Mouse (Mus musculus) midbrain, embryonic 16.5 days (tissue): ENCODE measurements at regions not wholly inside any gene's neighbourhood (a gene's known extent, or its start where the extent isn't known, plus 50 kb on each side); places are given as distances from the start of the nearest gene placed in this dataset.

Experiments
- ATAC-seq: fragments of 200-750 bp; cut with Nextera tagmentation; 2 replicates; pipeline ENCODE4 v1.8.0; 2017; ENCODE audit warnings: moderate TSS enrichment
- H3K27ac ChIP-seq: fragments of 300-500 bp; sonication (generic); 2 replicates; pipeline ENCODE4 v1.5.1; 2014; ENCODE audit warnings: mild to moderate bottlenecking, low read length, mixed read lengths
- H3K27me3 ChIP-seq: fragments of 300-500 bp; sonication (generic); 2 replicates; pipeline ENCODE4 v1.6.1; 2014; ENCODE audit warnings: low read depth, low read length, mixed read lengths; ENCODE audit not compliant: control insufficient read depth, insufficient read depth
- H3K36me3 ChIP-seq: fragments of 300-500 bp; sonication (generic); 2 replicates; pipeline ENCODE4 v1.6.1; 2014; ENCODE audit warnings: mild to moderate bottlenecking, low read length, moderate library complexity, mixed read lengths; ENCODE audit not compliant: control insufficient read depth, insufficient read depth
- H3K4me1 ChIP-seq: fragments of 300-500 bp; sonication (generic); 2 replicates; pipeline ENCODE4 v1.6.1; 2014; ENCODE audit warnings: mild to moderate bottlenecking, low read length, mixed read lengths; ENCODE audit not compliant: control insufficient read depth, insufficient read depth
- H3K4me2 ChIP-seq: fragments of 300-500 bp; sonication (generic); 2 replicates; pipeline ENCODE4 v1.6.1; 2014; ENCODE audit warnings: mild to moderate bottlenecking, low read length, mixed read lengths
- H3K4me3 ChIP-seq: fragments of 300-500 bp; sonication (generic); 2 replicates; pipeline ENCODE4 v1.5.1; 2014; ENCODE audit warnings: low read depth, mild to moderate bottlenecking, low read length, moderate library complexity, mixed read lengths
- H3K9ac ChIP-seq: fragments of 300-500 bp; sonication (generic); 2 replicates; pipeline ENCODE4 v1.6.1; 2014; ENCODE audit warnings: low read depth, low read length, mixed read lengths
- H3K9me3 ChIP-seq: fragments of 300-500 bp; sonication (generic); replicated peaks from 2 replicates; pipeline ENCODE4 v1.6.1; 2014; ENCODE audit warnings: mild to moderate bottlenecking, low read length, mixed read lengths; ENCODE audit not compliant: control insufficient read depth, poor library complexity, severe bottlenecking
- WGBS: fragments of 180-500 bp; shearing (Covaris S2); extraction: QIAGEN DNeasy Blood & Tissue Kit; methylation state at CpG from one replicate; pipeline ENCODE4 v1.1.7; 2014; 5-methylcytosine and 5-hydroxymethylcytosine counted together

GRCm38 (mm10) chr13:52445513-52445912 lies 85.6 kb downstream of the Diras2 start:
- H3K4me1 ChIP-seq = no peaks in the 10 kb centered on the region
- no peak overlapping the region for H3K4me3 ChIP-seq
- no peaks in the 10 kb centered on the region for H3K36me3 ChIP-seq
- no peaks in the 10 kb centered on the region for H3K9me3 ChIP-seq
- H3K27me3 ChIP-seq = no peaks in the 10 kb centered on the region
- ATAC-seq = no peak
- 80% methylated on average over 10 of the region's 10 CpGs for WGBS
- no peak overlapping the region for H3K27ac ChIP-seq
- H3K9ac ChIP-seq = no peak overlapping the region
- H3K4me2 ChIP-seq = no peak overlapping the region

GRCm38 (mm10) chr13:52448902-52449301 lies 82.2 kb downstream of the Diras2 start:
- Histone ChIP-seq H3K36me3 (no peaks in the 10 kb centered on the region), H3K4me1 (0 out of 2 replicates have a peak, but pooled peaks cover 4% of the 10 kb centered on the region), H3K27ac (no peak overlapping the region), H3K27me3 (no peaks in the 10 kb centered on the region), H3K4me2 (no peak overlapping the region), H3K9ac (no peak overlapping the region), H3K9me3 (no peaks in the 10 kb centered on the region), H3K4me3 (no peak overlapping the region)
- 87% methylated on average over 11 of the region's 11 CpGs for WGBS
- no peak for ATAC-seq

- H3K9me3 ChIP-seq = no peaks in the 10 kb centered on the region
- no peak overlapping the region for H3K4me2 ChIP-seq
- 30% methylated on average over 9 of the region's 9 CpGs for WGBS
- H3K27me3 ChIP-seq = 0 out of 2 replicates have a peak, but pooled peaks cover 5% of the 10 kb centered on the region
- ATAC-seq = no peak
- H3K36me3 ChIP-seq = no peaks in the 10 kb centered on the region
- no peak overlapping the region for H3K9ac ChIP-seq
- H3K4me3 ChIP-seq = no peak overlapping the region
- H3K27ac ChIP-seq = no peak overlapping the region
- 0 out of 2 replicates have a peak, but pooled peaks cover 4% of the 10 kb centered on the region for H3K4me1 ChIP-seq
Measured at GRCm38 (mm10) chr13:52451486-52451885, 79.6 kb downstream of the Diras2 start.

GRCm38 (mm10) chr13:52452291-52452690 lies 78.8 kb downstream of the Diras2 start:
- H3K4me2 ChIP-seq = no peak overlapping the region
- H3K4me3 ChIP-seq = no peak overlapping the region
- no peak overlapping the region for H3K27ac ChIP-seq
- H3K36me3 ChIP-seq = no peaks in the 10 kb centered on the region
- 0 out of 2 replicates have a peak, but pooled peaks cover 4% of the 10 kb centered on the region for H3K4me1 ChIP-seq
- no peak for ATAC-seq
- H3K27me3 ChIP-seq = 0 out of 2 replicates have a peak, but pooled peaks cover 5% of the 10 kb centered on the region
- no peak overlapping the region for H3K9ac ChIP-seq
- no peaks in the 10 kb centered on the region for H3K9me3 ChIP-seq
- 33% methylated on average over 4 of the region's 4 CpGs for WGBS
